Mouse (Mus musculus) large intestine, adult 2 months (tissue): Measurements from ENCODE around the gene H3f3b. TPM values are rescaled to one million over a fixed set of nuclear protein-coding genes. Genes with fewer than 3 reads are reported as not detected.
A peak's percentile ranks its signal among the peaks of the same experiment; 100 is the strongest.

Source experiments
- DNase-seq: peaks from one replicate; pipeline ENCODE4 v3.0.0-alpha.2; 2012; ENCODE audit warnings: low read depth, low spot score
- WGBS: fragments of 180-500 bp; shearing (Covaris S2); methylation state at CpG from one replicate; pipeline ENCODE4 v1.1.7; 2018; 5-methylcytosine and 5-hydroxymethylcytosine counted together
- polyA plus RNA-seq: library from polyadenylated mRNA; depleted of rRNA; stranded (reverse); fragments of >200 nt; gene quantifications from 2 replicates; pipeline ENCODE4 v1.2.3, GENCODE M21; 2012; rRNA removed

H3f3b gene
- 265 and 273 TPM in 2 replicates for polyA plus RNA-seq

- 75% methylated on average over 4 of the region's 4 CpGs for WGBS
- no peak for DNase-seq
Observed at GRCm38 (mm10) chr11:116027756-116028155, at the start of gene H3f3b. H3f3b (minus strand) TSS chr11:116027962.

- WGBS = 89% methylated on average over 7 of the region's 7 CpGs
- DNase-seq = no peak
Observed at GRCm38 (mm10) chr11:116076836-116077235, 49.1 kb upstream of the H3f3b start.

- 91% methylated on average over 7 of the region's 7 CpGs for WGBS
- DNase-seq = no peak
Observed at GRCm38 (mm10) chr11:116076266-116076540, 48.4 kb upstream of the H3f3b start.

- WGBS = 76% methylated on average over 20 of the region's 20 CpGs
- no peak for DNase-seq
Observed at GRCm38 (mm10) chr11:116075539-116076265, 47.9 kb upstream of the H3f3b start.

- whole genome bisulfite sequencing = 78% methylated on average over 7 of the region's 7 CpGs
- no peak for DNase-seq
Observed at GRCm38 (mm10) chr11:116074436-116074991, 46.8 kb upstream of the H3f3b start.

GRCm38 (mm10) chr11:116072608-116073007 lies 44.8 kb upstream of the H3f3b start:
- no peak for DNase-seq
- WGBS = 79% methylated on average over 3 of the region's 3 CpGs

- DNase-seq = no peak
- 53% methylated on average over 5 of the region's 5 CpGs for WGBS
Observed at GRCm38 (mm10) chr11:116071510-116071909, 43.7 kb upstream of the H3f3b start.

- WGBS = 83% methylated on average over 12 of the region's 12 CpGs
- no peak for DNase-seq
Observed at GRCm38 (mm10) chr11:116065345-116065744, 37.6 kb upstream of the H3f3b start.

- 80% methylated on average over 23 of the region's 23 CpGs for WGBS
- no peak for DNase-seq
Observed at GRCm38 (mm10) chr11:116064187-116064867, 36.6 kb upstream of the H3f3b start.

- 60% methylated on average over 13 of the region's 13 CpGs for WGBS
Observed at GRCm38 (mm10) chr11:116063562-116063961, 35.8 kb upstream of the H3f3b start.

GRCm38 (mm10) chr11:116062521-116062920 lies 34.8 kb upstream of the H3f3b start:
- DNase-seq = no peak
- 73% methylated on average over 8 of the region's 8 CpGs for WGBS

More at GRCm38 (mm10) chr11:116063562-116063961, 35.8 kb upstream of the H3f3b start:
- DNase-seq = no peak

GRCm38 (mm10) chr11:116061641-116062415 lies 34.1 kb upstream of the H3f3b start:
- DNase-seq = no peak
- 91% methylated on average over 13 of the region's 13 CpGs for WGBS

- DNase-seq = peak; percentile 73
- WGBS = 33% methylated on average over 9 of the region's 9 CpGs
Observed at GRCm38 (mm10) chr11:116060596-116060995, 32.8 kb upstream of the H3f3b start.

GRCm38 (mm10) chr11:116059691-116060025 lies 31.9 kb upstream of the H3f3b start:
- no peak for DNase-seq
- 92% methylated on average over 11 of the region's 11 CpGs for WGBS

- no peak for DNase-seq
- WGBS = 88% methylated on average over 17 of the region's 17 CpGs
Observed at GRCm38 (mm10) chr11:116058868-116059690, 31.3 kb upstream of the H3f3b start.

GRCm38 (mm10) chr11:116058022-116058614 lies 30.4 kb upstream of the H3f3b start:
- 57% methylated on average over 12 of the region's 12 CpGs for WGBS
- DNase-seq = no peak

GRCm38 (mm10) chr11:116057237-116057881 lies 29.6 kb upstream of the H3f3b start:
- 79% methylated on average over 4 of the region's 4 CpGs for WGBS
- no peak for DNase-seq

- 93% methylated on average over 11 of the region's 11 CpGs for WGBS
- no peak for DNase-seq
Observed at GRCm38 (mm10) chr11:116055873-116056272, 28.1 kb upstream of the H3f3b start.
